Mouse (Mus musculus): Measurements from ENCODE around the gene Zfp622.

The Zfp622 gene

GRCm38 (mm10) chr15:25956001-25956400, 28.2 kb upstream of the Zfp622 start:
- no peak for TF ChIP-seq GATA4 (IDR thresholded peaks at IDR 0.05; ENCODE audit: insufficient replicate concordance, low read length)

GRCm38 (mm10) chr15:25956422-25957117, 27.6 kb upstream of the Zfp622 start:
- no peak for TF ChIP-seq GATA4 (IDR thresholded peaks at IDR 0.05; ENCODE audit: insufficient replicate concordance, low read length)

GRCm38 (mm10) chr15:25957651-25958050, 26.5 kb upstream of the Zfp622 start:
- no peak for TF ChIP-seq GATA4 (IDR thresholded peaks at IDR 0.05; ENCODE audit: insufficient replicate concordance, low read length)

DNA sequence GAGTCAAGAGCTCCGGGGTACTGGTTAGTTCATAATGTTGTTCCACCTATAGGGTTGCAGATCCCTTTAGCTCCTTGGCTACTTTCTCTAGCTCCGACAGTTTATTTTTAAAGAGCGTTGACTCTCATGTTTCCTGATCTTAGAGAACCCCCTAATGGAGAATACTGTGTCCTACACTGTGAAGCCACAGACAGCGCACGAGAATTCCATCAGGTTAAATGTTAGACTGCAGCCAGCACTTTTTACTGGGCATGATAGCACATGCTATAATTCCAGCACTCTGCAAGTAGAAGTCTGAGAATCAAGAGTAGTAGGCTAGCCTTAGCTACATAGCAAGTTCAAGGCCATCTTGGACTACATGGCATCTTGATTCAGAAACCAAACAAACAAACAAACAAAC, 24.8 kb upstream of the Zfp622 start:
- TF ChIP-seq GATA4 (IDR thresholded peaks at IDR 0.05; ENCODE audit: insufficient replicate concordance, low read length), result no peak

- TF ChIP-seq GATA4 (IDR thresholded peaks at IDR 0.05; ENCODE audit: insufficient replicate concordance, low read length), result no peak
Measured at GRCm38 (mm10) chr15:25960231-25960630, 23.9 kb upstream of the Zfp622 start.

DNA sequence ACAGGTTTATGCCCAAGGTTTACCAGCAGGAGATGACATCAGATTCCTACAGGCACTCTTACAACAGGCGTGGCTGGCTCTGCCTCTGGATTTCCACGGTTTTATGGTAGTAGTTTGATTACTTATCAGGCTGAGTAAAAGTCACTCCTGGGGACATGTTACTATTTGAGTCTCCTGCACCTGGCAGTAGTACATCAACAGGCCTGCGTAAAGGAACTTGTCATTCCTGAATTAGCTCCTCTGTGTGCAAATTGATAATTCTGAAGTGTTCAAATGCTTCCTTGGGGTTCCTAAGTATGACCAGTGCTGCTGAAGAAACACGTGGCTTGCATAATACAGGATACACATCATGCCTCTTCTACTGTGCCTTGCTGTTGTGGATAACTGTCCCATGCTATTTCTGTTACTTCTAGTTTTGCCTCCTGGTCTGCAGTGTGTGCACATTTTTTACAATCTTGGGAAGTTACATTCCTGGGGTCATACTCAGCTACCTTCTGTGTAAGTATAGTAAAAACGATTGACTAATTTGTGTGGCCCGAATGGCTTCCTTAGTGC, 17.9 kb upstream of the Zfp622 start:
- no peak for TF ChIP-seq GATA4 (IDR thresholded peaks at IDR 0.05; ENCODE audit: insufficient replicate concordance, low read length)

- TF ChIP-seq GATA4 (IDR thresholded peaks at IDR 0.05; ENCODE audit: insufficient replicate concordance, low read length), result no peak
Measured at GRCm38 (mm10) chr15:25971596-25971995, 12.6 kb upstream of the Zfp622 start.

- no peak for TF ChIP-seq GATA4 (IDR thresholded peaks at IDR 0.05; ENCODE audit: insufficient replicate concordance, low read length)
Measured at GRCm38 (mm10) chr15:25972758-25973157, 11.4 kb upstream of the Zfp622 start.

- no peak for TF ChIP-seq GATA4 (IDR thresholded peaks at IDR 0.05; ENCODE audit: insufficient replicate concordance, low read length)
Measured at GRCm38 (mm10) chr15:25974352-25974751, 9.8 kb upstream of the Zfp622 start.

DNA sequence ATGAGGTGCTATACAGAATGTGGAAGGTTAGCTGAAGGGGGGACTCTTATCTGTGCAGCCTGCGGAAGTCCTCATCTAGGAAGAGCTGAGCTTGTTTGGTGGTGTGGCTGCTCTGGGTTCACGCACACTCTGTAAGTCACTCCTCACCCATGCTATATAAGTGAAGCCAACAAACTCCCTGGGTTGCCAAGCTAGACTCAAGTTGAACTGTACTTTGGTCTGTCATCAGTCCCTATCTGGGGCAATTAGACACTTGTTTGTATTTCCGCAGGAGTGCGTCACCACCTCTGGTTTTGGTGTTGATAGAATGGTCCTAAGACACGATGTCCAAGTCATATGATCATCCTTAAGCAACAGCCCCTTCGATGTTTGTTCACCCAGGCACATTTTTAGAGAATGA, 8.4 kb upstream of the Zfp622 start:
- no peak for TF ChIP-seq GATA4 (IDR thresholded peaks at IDR 0.05; ENCODE audit: insufficient replicate concordance, low read length)

- no peak for TF ChIP-seq GATA4 (IDR thresholded peaks at IDR 0.05; ENCODE audit: insufficient replicate concordance, low read length)
Measured at GRCm38 (mm10) chr15:25984734-25985492, 747 bp downstream of the Zfp622 start.

DNA sequence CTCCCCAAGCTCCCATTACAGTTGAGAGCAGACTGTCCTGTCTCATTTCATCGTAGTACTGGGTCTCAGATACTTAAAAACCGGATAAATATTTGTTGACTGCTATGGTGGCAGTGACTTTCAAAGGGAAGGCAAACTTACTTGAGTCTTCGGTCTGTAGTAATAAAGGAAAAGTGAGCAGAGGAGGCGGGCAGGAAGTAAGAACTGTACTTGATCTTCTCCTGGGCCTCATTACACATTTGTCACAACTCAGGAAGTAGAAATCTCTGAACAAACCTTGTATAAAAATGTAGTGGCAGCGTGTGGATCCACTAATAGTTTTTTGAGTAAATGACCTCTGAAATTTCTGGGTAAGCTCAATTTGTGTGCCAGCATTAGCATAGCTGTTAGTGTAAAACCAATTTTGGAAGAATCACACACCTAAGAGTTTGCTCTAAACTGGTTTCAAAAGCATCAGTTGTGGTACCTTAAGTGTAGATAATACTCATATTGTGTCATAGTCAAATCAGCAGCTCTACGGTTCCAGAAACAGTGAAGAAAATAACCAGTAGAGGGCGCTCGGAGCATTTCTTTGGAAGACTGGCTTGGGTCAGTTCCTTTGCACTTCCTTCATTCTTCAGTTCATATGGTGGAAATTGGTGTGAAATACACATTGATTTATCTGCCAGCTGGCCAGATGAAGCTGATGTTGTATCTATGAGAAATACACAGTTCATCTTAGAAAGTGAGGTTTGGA, 9.0 kb downstream of the Zfp622 start:
- no peak for TF ChIP-seq GATA4 (IDR thresholded peaks at IDR 0.05; ENCODE audit: insufficient replicate concordance, low read length)

DNA sequence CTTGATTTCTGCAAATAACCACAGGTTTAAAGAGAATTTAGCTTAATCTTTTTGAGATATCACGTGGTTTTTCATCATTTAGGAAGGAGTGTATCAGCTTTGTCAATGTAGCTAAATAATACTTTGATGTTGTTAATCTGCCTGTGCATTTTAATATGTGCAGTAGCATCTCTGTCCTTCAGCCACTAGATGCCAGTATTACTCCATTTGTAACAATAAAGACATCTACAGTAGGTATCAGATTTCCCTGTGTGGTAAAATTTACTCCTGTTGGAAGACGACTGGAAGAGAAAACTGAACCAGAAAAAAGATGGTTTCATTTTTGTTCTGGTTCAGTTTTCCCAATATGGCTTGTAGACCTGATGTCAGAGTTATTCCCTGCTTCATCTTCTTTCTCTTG, 11.4 kb downstream of the Zfp622 start:
- TF ChIP-seq GATA4 (IDR thresholded peaks at IDR 0.05; ENCODE audit: insufficient replicate concordance, low read length), result no peak

DNA sequence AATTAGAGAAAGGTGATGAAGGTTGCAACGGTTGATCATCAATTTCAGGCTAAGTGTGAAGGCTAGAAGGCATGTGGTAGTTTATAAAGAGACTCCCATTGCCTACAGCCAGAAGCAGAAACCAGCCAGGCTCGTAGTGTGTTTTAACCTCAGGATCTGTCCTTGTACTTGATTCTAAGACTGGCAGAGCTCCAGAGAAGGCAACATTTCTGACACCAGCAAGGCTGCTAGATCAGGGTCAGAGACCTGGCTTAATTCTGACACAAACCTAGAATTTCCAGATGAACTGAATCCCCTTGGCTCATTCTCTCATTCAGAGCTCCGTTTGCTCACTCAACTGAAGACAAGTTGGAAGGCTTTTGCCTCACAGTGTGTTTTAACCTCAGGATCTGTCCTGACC, 24.5 kb downstream of the Zfp622 start:
- TF ChIP-seq GATA4 (IDR thresholded peaks at IDR 0.05; ENCODE audit: insufficient replicate concordance, low read length), result no peak

DNA sequence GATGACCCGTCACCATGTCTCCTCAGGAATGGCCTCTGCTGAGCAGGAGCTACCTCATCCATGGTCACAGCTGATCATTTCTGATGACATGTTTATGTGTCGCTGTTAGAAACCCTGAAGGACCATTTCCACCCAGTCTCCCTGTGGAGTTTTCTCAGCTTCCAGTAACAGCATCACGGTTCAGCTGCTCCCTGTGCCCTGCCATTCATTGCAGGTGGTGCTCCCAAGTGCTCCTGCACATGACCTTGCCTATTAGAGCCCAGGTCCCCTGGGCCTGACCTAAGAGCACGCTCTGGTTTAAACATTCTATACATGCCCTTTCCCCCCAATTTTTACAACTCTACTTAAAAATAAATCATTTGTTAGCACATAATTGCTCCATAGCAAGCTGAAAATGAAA, 28.7 kb downstream of the Zfp622 start:
- no peak for TF ChIP-seq GATA4 (IDR thresholded peaks at IDR 0.05; ENCODE audit: insufficient replicate concordance, low read length)

All from liver, adult (tissue).